Mouse (Mus musculus) hindbrain, embryonic 16.5 days (tissue): Measurements from ENCODE around the gene Cops6. TPM values are rescaled to one million over a fixed set of nuclear protein-coding genes. Genes with fewer than 3 reads are reported as not detected.
A peak's percentile ranks its signal among the peaks of the same experiment; 100 is the strongest.

ENCODE experiments used
- ATAC-seq: fragments of 200-750 bp; cut with Nextera tagmentation; 2 replicates; pipeline ENCODE4 v1.8.0; 2017; ENCODE audit warnings: moderate TSS enrichment, moderate library complexity
- H3K27ac ChIP-seq: fragments of 300-500 bp; sonication (generic); 2 replicates; pipeline ENCODE4 v1.5.1; 2014; ENCODE audit warnings: low read depth, mild to moderate bottlenecking, control low read depth, low read length, moderate library complexity
- H3K27me3 ChIP-seq: fragments of 300-500 bp; sonication (generic); replicated peaks from 2 replicates; pipeline ENCODE4 v1.6.1; 2014; ENCODE audit warnings: low read length; ENCODE audit not compliant: control insufficient read depth, insufficient read depth
- H3K36me3 ChIP-seq: fragments of 300-500 bp; sonication (generic); 2 replicates; pipeline ENCODE4 v1.6.1; 2014; ENCODE audit warnings: mild to moderate bottlenecking, low read length, moderate library complexity, mixed read lengths; ENCODE audit not compliant: control insufficient read depth, insufficient read depth
- H3K4me1 ChIP-seq: fragments of 300-500 bp; sonication (generic); 2 replicates; pipeline ENCODE4 v1.6.1; 2014; ENCODE audit warnings: low read depth, low read length; ENCODE audit not compliant: control insufficient read depth, insufficient read depth
- H3K4me2 ChIP-seq: fragments of 300-500 bp; sonication (generic); 2 replicates; pipeline ENCODE4 v1.6.1; 2014; ENCODE audit warnings: mild to moderate bottlenecking, low read length, control low read depth, moderate library complexity
- H3K4me3 ChIP-seq: fragments of 300-500 bp; sonication (generic); 2 replicates; pipeline ENCODE4 v1.5.1; 2014; ENCODE audit warnings: mild to moderate bottlenecking, low read length, control low read depth, moderate library complexity
- H3K9ac ChIP-seq: fragments of 300-500 bp; sonication (generic); 2 replicates; pipeline ENCODE4 v1.6.1; 2014; ENCODE audit warnings: low read depth, mild to moderate bottlenecking, control low read depth, low read length, moderate library complexity
- H3K9me3 ChIP-seq: fragments of 300-500 bp; sonication (generic); 2 replicates; pipeline ENCODE4 v1.6.1; 2014; ENCODE audit warnings: mild to moderate bottlenecking, low read length, moderate library complexity; ENCODE audit not compliant: control insufficient read depth
- WGBS: fragments of 180-500 bp; shearing (Covaris S2); extraction: QIAGEN DNeasy Blood & Tissue Kit; methylation state at CpG from one replicate; pipeline ENCODE4 v1.1.7; 2014; 5-methylcytosine and 5-hydroxymethylcytosine counted together
- polyA plus RNA-seq: library from polyadenylated mRNA; unstranded; fragments of >200 nt; fragmentation: Nextera tagmentation; extraction: Ambion mirVana; gene quantifications from 2 replicates; pipeline ENCODE4 v1.2.1, GENCODE M21; 2015

Gene Cops6
- polyA plus RNA-seq, 1 experiment from 2014 or later = 340 TPM

DNA sequence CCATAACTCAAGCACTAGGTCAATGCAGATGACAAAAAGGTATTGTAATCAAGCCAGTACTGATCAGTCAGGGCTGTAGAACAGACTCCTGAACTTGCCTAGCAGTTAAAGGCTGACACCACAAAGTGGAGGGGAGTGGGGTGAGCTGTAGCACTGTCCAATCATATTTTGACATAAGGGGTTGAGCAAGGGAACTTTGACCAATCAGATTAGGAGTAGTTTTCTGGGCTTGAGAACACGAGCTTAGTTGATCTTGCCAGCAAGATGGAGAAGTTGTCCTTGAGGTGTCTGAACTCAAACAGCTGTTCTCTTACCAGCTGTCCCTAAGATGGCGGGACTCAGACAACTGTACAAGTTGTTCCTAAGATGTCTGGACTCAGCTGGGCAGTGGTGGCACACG, 12.3 kb downstream of the Cops6 start:
- H3K9me3 ChIP-seq = no peaks in the 10 kb centered on the region
- H3K9ac ChIP-seq = no peak overlapping the region
- no peak overlapping the region for H3K4me3 ChIP-seq
- peaks cover 28% of the 10 kb centered on the region for H3K36me3 ChIP-seq
- no peak for ATAC-seq
- H3K4me2 ChIP-seq = no peak overlapping the region
- WGBS = 81% methylated on average over 3 of the region's 3 CpGs
- no peaks in the 10 kb centered on the region for H3K27me3 ChIP-seq
- H3K27ac ChIP-seq = no peak overlapping the region
- H3K4me1 ChIP-seq = peaks cover 18% of the 10 kb centered on the region

DNA sequence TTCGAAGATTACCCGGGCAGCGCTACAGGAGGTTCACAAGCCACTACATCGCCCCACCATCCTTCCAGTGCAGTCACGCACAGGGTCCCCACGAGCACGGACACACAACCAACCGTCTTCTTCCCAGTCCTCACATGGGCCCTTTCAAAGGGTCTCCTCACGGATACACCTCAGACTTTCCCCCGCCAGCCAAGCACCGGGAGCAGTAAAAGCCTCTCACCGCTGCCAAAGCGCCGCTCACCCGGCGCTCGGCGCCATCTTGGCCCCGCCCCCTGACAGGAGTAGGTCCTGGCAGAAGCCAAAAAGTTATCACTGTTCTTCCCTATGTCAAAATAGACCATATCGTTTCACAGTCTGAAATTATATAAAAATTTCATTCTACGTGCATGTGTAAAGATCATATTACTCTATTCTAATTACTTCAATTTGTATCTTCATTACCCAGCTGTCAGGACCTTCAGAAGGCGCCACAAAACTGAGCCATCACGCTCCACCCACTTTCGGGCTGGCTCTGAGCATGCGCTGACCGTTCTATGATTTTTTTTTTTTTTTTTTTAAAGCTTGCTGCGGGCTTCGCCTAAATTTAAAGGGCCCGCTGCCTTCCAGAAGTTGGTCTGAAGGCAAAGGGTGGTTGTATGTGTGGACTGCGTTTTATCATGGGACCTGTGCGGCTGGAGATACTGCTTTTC, 26.2 kb downstream of the Cops6 start, which contains the start of the genes Taf6 and Cnpy4:
Gene Taf6, minus strand, starts transcription at position 502 of the 689 bp plus-strand sequence.
Gene Cnpy4, plus strand, starts transcription at position 536 of the 689 bp plus-strand sequence.
- peak within 1 kb of the TSS; percentile 55 for H3K4me3 ChIP-seq
- peak within 1 kb of the TSS; percentile 64 for H3K27ac ChIP-seq
- peak within 1 kb of the TSS; percentile 83 for H3K9ac ChIP-seq
- peak; percentile 81 for ATAC-seq
- H3K4me1 ChIP-seq = peaks cover 13% of the 10 kb centered on the region
- H3K9me3 ChIP-seq = no peaks in the 10 kb centered on the region
- H3K27me3 ChIP-seq = no peaks in the 10 kb centered on the region
- WGBS = under 1% methylated on average over 31 of the region's 31 CpGs
- peaks cover 17% of the 10 kb centered on the region; the same call in 1 of the 2 replicates for H3K36me3 ChIP-seq
- peak within 1 kb of the TSS; percentile 88 for H3K4me2 ChIP-seq

DNA sequence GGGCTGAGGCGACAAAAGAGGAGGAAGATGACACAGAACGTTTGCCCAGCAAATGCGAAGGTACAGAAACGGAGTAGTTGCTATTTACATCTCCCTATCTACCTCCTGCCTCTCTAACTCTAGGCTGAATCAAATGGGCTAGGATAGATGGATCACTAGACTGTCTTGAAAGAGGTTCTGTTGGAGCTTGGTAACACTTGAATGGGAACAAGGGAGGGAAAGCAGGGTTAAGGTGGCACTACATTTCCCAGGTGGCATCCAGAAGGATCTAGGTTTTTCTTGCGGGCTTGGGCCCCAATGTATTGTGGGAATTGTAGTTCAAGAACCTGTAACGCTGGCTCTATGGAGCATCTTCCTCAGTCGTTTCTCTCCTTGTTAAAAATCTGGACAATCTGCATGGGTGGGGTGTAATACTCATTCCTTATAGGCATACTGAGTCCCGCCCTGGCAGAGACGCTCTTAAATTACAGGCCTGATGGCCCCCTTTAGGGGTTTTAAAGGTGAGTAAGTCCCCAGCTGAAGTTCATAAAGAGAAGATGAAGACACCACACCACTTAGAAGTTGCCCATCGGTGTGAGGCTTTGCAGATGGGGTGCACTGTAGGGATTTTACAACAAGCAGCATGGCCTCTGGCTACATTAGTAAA, 26.9 kb downstream of the Cops6 start:
- Histone ChIP-seq H3K36me3 (peaks cover 12% of the 10 kb centered on the region), H3K4me3 (peak overlapping the region; percentile 55), H3K9ac (peak overlapping the region; percentile 67), H3K4me2 (peak overlapping the region; percentile 88), H3K27ac (peak overlapping the region; percentile 64), H3K9me3 (no peaks in the 10 kb centered on the region), H3K4me1 (peaks cover 13% of the 10 kb centered on the region), H3K27me3 (no peaks in the 10 kb centered on the region)
- peak; percentile 86 for ATAC-seq
- WGBS = under 1% methylated on average over 10 of the region's 10 CpGs

DNA sequence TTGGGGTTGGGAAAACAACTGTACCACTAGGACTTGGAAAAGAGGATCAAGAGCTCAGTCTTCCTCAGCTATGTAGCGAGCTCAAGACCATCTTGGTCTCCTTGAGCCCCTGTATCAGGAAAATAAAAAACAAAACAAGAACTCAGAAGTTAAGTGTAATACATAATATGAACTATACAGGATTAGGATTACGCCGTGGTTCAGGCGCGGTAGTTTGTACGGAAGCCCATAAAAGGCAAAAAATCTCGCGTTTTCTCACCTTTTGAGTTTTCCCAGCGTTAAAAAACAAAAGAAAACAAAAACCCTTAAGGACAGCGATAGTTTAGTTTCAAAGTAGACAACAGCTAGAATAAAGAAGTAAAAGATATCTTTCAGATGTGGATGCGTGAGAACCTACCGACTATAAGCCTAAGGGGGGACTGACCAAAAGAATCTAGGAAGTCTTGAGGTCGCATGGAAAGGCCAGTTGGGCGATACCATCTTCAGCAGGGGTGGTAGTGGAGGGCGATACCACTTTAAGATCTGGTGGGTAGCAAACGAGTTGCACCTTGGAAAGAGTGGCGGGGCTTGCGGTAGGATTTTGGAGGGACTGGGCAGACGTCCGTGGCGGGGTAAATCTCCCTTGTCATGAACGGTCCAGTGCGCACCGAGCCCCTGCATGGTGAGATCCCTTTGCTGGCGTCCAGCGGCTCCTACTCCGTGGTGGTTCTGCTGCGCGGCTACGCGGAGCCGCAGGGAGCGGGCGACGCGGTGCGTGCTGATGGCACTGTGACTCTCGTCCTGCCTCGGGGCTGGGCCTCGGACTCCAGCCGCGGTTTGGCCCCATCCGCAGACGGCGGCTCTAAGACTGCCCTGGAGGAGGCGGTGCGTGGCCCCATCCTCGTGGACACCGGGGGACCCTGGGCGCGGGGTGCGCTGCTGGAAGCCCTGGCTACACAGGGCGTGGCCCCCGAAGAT, 33.2 kb downstream of the Cops6 start, which contains the start of gene Mblac1:
Gene Mblac1, plus strand, starts transcription at position 544 of the 957 bp plus-strand sequence.
- peaks cover 7% of the 10 kb centered on the region for H3K36me3 ChIP-seq
- H3K4me3 ChIP-seq = peak within 1 kb of the TSS; percentile 63
- H3K4me1 ChIP-seq = peaks cover 14% of the 10 kb centered on the region
- 7% methylated on average over 51 of the region's 54 CpGs for WGBS
- H3K27ac ChIP-seq = peak within 1 kb of the TSS; percentile 89
- no peaks in the 10 kb centered on the region for H3K27me3 ChIP-seq
- H3K9ac ChIP-seq = peak within 1 kb of the TSS; percentile 90
- peak; percentile 84 for ATAC-seq
- H3K9me3 ChIP-seq = no peaks in the 10 kb centered on the region
- peak within 1 kb of the TSS; percentile 89 for H3K4me2 ChIP-seq

DNA sequence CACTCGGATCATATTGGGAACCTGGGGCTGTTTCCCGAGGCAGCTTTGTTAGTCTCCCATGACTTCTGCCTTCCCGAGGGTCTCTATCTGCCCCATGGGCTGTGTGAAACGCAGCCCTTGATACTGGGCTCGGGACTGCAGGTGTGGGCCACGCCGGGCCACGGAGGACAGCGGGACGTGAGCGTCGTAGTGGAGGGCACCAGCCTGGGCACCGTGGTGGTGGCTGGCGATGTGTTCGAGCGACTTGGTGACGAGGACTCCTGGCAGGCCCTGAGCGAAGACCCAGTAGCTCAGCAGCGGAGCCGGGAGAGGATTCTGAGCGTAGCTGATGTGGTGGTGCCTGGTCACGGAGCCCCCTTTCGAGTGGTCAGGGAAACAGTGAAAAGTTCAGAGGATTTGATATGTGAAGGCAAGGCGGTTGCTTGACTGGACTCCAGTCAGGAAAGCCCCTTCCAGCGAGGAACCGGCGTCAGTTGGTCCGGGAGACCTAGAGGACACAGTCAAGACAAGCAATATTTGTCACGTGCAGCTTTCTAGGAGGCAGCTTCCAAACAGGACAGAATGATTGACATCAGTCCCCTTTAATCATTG, 34.0 kb downstream of the Cops6 start:
- no peaks in the 10 kb centered on the region for H3K27me3 ChIP-seq
- peak overlapping the region; percentile 90 for H3K9ac ChIP-seq
- under 1% methylated on average over 29 of the region's 29 CpGs for WGBS
- H3K4me3 ChIP-seq = peak overlapping the region; percentile 63
- peaks cover 14% of the 10 kb centered on the region for H3K4me1 ChIP-seq
- ATAC-seq = peak; percentile 72
- peak overlapping the region; percentile 89 for H3K27ac ChIP-seq
- H3K9me3 ChIP-seq = no peaks in the 10 kb centered on the region
- peaks cover 6% of the 10 kb centered on the region for H3K36me3 ChIP-seq
- peak overlapping the region; percentile 89 for H3K4me2 ChIP-seq

DNA sequence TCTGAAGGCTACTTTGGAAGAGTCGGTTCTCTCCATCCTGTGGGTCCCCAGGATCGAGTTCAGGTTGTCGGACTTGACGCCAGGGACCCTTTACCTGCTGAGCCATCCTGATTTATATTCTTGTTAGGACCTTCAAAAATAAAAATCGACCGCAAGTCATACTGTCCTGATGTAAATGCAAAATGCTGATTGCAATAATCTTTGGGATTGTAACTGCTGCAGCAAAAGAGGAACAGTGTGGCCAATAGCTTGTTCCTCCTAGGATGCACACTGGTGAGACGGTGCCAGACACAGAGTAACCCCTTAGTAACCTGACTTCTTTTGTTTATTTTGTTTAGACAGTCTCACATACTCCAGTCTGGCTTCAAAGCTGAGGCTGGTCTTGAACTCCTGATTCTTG, 34.6 kb downstream of the Cops6 start:
- no peaks in the 10 kb centered on the region; the same call in 1 of the 2 replicates for H3K36me3 ChIP-seq

DNA sequence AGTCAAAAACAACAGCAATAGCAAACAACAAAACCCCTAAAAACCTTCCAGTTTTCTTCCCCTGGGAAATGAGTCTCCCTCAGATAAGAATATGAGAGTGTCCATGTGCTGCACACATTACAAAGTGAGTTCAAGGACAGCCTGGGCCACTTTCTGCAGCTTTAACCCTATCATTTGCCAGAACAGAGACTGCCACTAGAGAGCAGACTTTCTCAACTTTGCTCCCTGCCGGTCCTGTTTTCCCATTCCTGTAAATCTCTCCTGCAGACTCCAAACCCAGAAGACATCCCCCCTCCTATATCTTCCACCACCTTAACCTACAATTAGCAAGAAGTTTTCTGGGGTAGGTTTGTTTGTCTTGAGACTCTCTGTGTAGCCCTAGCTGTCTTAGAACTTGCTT, 38.7 kb downstream of the Cops6 start:
- WGBS = 0% methylated on average over 1 of the region's 1 CpGs

More for the DNA sequence above, 34.6 kb downstream of the Cops6 start:
- Histone ChIP-seq H3K4me3 (peak overlapping the region; percentile 63), H3K9me3 (no peaks in the 10 kb centered on the region), H3K27me3 (no peaks in the 10 kb centered on the region), H3K4me1 (peaks cover 14% of the 10 kb centered on the region), H3K9ac (peak overlapping the region; percentile 90), H3K27ac (peak overlapping the region; percentile 89), H3K4me2 (peak overlapping the region; percentile 89)
- 71% methylated on average over 7 of the region's 7 CpGs for WGBS
- ATAC-seq = no peak

DNA sequence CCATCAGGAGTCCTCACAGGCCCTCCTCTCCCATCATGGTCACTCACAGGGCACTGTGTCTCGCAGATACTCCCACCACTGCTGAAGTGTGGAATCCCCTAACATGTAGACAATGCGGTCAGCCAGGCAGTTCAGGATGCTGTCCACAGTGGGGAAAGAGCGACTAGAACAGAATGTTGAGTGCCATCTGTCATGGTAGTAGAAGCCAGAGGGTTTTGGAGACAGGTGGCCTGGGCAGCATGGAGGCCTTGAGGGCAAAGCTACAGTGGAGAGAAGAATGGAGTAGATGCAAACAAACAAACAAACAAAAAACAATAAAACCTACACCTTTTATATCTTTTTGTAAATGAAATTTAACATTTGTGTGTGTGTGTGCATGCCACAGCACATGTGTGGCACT, 41.2 kb downstream of the Cops6 start:
- no peak overlapping the region for H3K4me3 ChIP-seq
- no peaks in the 10 kb centered on the region for H3K27me3 ChIP-seq
- WGBS = 80% methylated on average over 3 of the region's 3 CpGs
- ATAC-seq = no peak
- no peak overlapping the region for H3K4me2 ChIP-seq
- no peaks in the 10 kb centered on the region for H3K4me1 ChIP-seq
- H3K36me3 ChIP-seq = no peaks in the 10 kb centered on the region
- H3K9ac ChIP-seq = no peak overlapping the region
- no peak overlapping the region for H3K27ac ChIP-seq
- H3K9me3 ChIP-seq = no peaks in the 10 kb centered on the region

More for the DNA sequence above, 38.7 kb downstream of the Cops6 start:
- no peak overlapping the region for H3K4me2 ChIP-seq
- H3K9me3 ChIP-seq = no peaks in the 10 kb centered on the region
- H3K4me1 ChIP-seq = peaks cover 11% of the 10 kb centered on the region
- no peak for ATAC-seq
- H3K36me3 ChIP-seq = no peaks in the 10 kb centered on the region
- no peak overlapping the region for H3K9ac ChIP-seq
- H3K27ac ChIP-seq = no peak overlapping the region
- no peak overlapping the region for H3K4me3 ChIP-seq
- H3K27me3 ChIP-seq = no peaks in the 10 kb centered on the region
